Mouse (Mus musculus): Measurements from ENCODE around the gene Uhrf1bp1. TPM values are rescaled to one million over a fixed set of nuclear protein-coding genes. Genes with fewer than 3 reads are reported as not detected.

Gene Uhrf1bp1
- polyA plus RNA-seq, 1 experiment from 2014 or later, result 7.5 TPM

GRCm38 (mm10) chr17:27873583-27873982 is 17.3 kb downstream of the Uhrf1bp1 start:
- Histone ChIP-seq H3K4me3 (ENCODE audit: low read length) (no peak overlapping the region), H3K9me3 (ENCODE audit: low read length) (0 out of 2 replicates have a peak, but pooled peaks cover 2% of the 10 kb centered on the region), H3K36me3 (ENCODE audit: insufficient read depth, low read length) (0 out of 2 replicates have a peak, but pooled peaks cover 3% of the 10 kb centered on the region), H3K4me2 (replicated peaks; ENCODE audit: low read depth, low read length) (no peak overlapping the region), H3K9ac (replicated peaks; ENCODE audit: low read length) (no peak overlapping the region), H3K4me1 (ENCODE audit: insufficient read depth, low read length) (peaks cover 16% of the 10 kb centered on the region; the same call in 1 of the 2 replicates), H3K27me3 (ENCODE audit: insufficient read depth, low read length) (no peaks in the 10 kb centered on the region), H3K27ac (ENCODE audit: low read length) (no peak overlapping the region)
- ATAC-seq (ENCODE audit: low FRiP score, low TSS enrichment), result no peak
- WGBS, result 60% methylated on average over 3 of the region's 3 CpGs

GRCm38 (mm10) chr17:27874510-27874909 is 18.3 kb downstream of the Uhrf1bp1 start:
- Histone ChIP-seq H3K27ac (ENCODE audit: low read length) (no peak overlapping the region), H3K4me3 (ENCODE audit: low read length) (no peak overlapping the region), H3K9ac (replicated peaks; ENCODE audit: low read length) (no peak overlapping the region), H3K9me3 (ENCODE audit: low read length) (no peaks in the 10 kb centered on the region), H3K36me3 (ENCODE audit: insufficient read depth, low read length) (peaks cover 8% of the 10 kb centered on the region; the same call in 1 of the 2 replicates), H3K4me2 (replicated peaks; ENCODE audit: low read depth, low read length) (no peak overlapping the region), H3K4me1 (ENCODE audit: insufficient read depth, low read length) (peaks cover 16% of the 10 kb centered on the region; the same call in 1 of the 2 replicates), H3K27me3 (ENCODE audit: insufficient read depth, low read length) (no peaks in the 10 kb centered on the region)
- WGBS, result 56% methylated on average over 5 of the region's 5 CpGs
- no peak for ATAC-seq (ENCODE audit: low FRiP score, low TSS enrichment)

DNA sequence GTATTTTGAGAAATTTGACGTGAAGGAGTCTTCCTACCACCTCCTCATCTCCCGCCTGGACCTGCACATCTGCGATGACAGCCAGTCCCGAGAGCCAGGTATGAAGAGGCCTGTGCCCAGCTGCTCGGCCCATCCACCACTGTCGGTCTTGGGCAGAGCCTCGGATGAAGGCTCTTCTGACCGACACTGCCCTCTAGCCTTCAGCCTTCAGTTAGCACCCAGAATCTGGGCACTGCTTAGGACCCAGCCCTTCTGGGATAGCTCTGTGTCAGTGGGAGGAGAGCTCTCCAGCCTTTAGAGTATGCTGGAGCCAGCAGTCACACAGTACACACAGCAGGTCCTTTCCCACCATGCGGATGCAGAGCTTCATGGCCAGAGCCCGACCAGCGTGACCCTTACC is 25.3 kb downstream of the Uhrf1bp1 start:
- no peak overlapping the region for H3K4me3 ChIP-seq (ENCODE audit: low read length)
- 0 out of 2 replicates have a peak, but pooled peaks have one; percentile 57 for ATAC-seq (ENCODE audit: low FRiP score, low TSS enrichment)
- no peak overlapping the region for H3K4me2 ChIP-seq (replicated peaks; ENCODE audit: low read depth, low read length)
- peaks cover 48% of the 10 kb centered on the region for H3K36me3 ChIP-seq (ENCODE audit: insufficient read depth, low read length)
- no peak overlapping the region for H3K9ac ChIP-seq (replicated peaks; ENCODE audit: low read length)
- no peaks in the 10 kb centered on the region for H3K27me3 ChIP-seq (ENCODE audit: insufficient read depth, low read length)
- no peaks in the 10 kb centered on the region for H3K4me1 ChIP-seq (ENCODE audit: insufficient read depth, low read length)
- H3K27ac ChIP-seq (ENCODE audit: low read length), result no peak overlapping the region
- WGBS, result 63% methylated on average over 11 of the region's 11 CpGs
- H3K9me3 ChIP-seq (ENCODE audit: low read length), result no peaks in the 10 kb centered on the region

- ATAC-seq (ENCODE audit: low FRiP score, low TSS enrichment), result no peak
- 89% methylated on average over 8 of the region's 8 CpGs for WGBS
- peaks cover 59% of the 10 kb centered on the region for H3K36me3 ChIP-seq (ENCODE audit: insufficient read depth, low read length)
These were observed 26.9 kb downstream of the Uhrf1bp1 start for GRCm38 (mm10) chr17:27883129-27883528.

DNA sequence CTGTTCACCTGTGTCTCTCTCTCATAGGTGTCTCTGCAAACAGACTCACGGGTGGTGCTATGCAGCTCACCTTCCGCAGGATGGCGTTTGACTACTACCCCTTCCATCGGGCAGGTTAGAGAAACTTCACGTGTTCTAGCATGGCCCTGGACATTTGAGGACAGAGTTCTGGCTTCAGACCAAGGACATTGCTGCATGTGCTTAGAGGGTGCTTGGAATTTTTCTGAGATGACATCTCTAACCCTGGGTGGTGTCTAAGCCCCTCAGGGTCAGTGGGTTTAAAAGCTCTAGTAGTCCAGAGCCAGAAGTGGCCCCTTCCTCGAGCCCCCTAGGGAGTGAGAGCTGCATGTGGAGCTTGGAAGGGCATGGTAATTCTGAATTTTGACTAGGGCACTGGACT is 27.8 kb downstream of the Uhrf1bp1 start:
- no peaks in the 10 kb centered on the region for H3K27me3 ChIP-seq (ENCODE audit: insufficient read depth, low read length)
- H3K4me3 ChIP-seq (ENCODE audit: low read length), result no peak overlapping the region
- no peak overlapping the region for H3K4me2 ChIP-seq (replicated peaks; ENCODE audit: low read depth, low read length)
- H3K9me3 ChIP-seq (ENCODE audit: low read length), result no peaks in the 10 kb centered on the region
- WGBS, result 93% methylated on average over 6 of the region's 6 CpGs
- ATAC-seq (ENCODE audit: low FRiP score, low TSS enrichment), result no peak
- no peak overlapping the region for H3K9ac ChIP-seq (replicated peaks; ENCODE audit: low read length)
- H3K4me1 ChIP-seq (ENCODE audit: insufficient read depth, low read length), result no peaks in the 10 kb centered on the region
- peaks cover 59% of the 10 kb centered on the region for H3K36me3 ChIP-seq (ENCODE audit: insufficient read depth, low read length)
- H3K27ac ChIP-seq (ENCODE audit: low read length), result no peak overlapping the region

More at GRCm38 (mm10) chr17:27883129-27883528, 26.9 kb downstream of the Uhrf1bp1 start:
- H3K27ac ChIP-seq (ENCODE audit: low read length), result no peak overlapping the region
- no peak overlapping the region for H3K9ac ChIP-seq (replicated peaks; ENCODE audit: low read length)
- no peaks in the 10 kb centered on the region for H3K9me3 ChIP-seq (ENCODE audit: low read length)
- H3K27me3 ChIP-seq (ENCODE audit: insufficient read depth, low read length), result no peaks in the 10 kb centered on the region
- no peak overlapping the region for H3K4me2 ChIP-seq (replicated peaks; ENCODE audit: low read depth, low read length)
- no peak overlapping the region for H3K4me3 ChIP-seq (ENCODE audit: low read length)
- no peaks in the 10 kb centered on the region for H3K4me1 ChIP-seq (ENCODE audit: insufficient read depth, low read length)

- H3K27ac ChIP-seq (ENCODE audit: low read length), result no peak overlapping the region
- peaks cover 51% of the 10 kb centered on the region for H3K36me3 ChIP-seq (ENCODE audit: insufficient read depth, low read length)
- H3K9me3 ChIP-seq (ENCODE audit: low read length), result no peaks in the 10 kb centered on the region
- no peak overlapping the region for H3K4me3 ChIP-seq (ENCODE audit: low read length)
- no peaks in the 10 kb centered on the region for H3K4me1 ChIP-seq (ENCODE audit: insufficient read depth, low read length)
- H3K9ac ChIP-seq (replicated peaks; ENCODE audit: low read length), result no peak overlapping the region
- WGBS, result 83% methylated on average over 19 of the region's 19 CpGs
- ATAC-seq (ENCODE audit: low FRiP score, low TSS enrichment), result no peak
- no peaks in the 10 kb centered on the region for H3K27me3 ChIP-seq (ENCODE audit: insufficient read depth, low read length)
- no peak overlapping the region for H3K4me2 ChIP-seq (replicated peaks; ENCODE audit: low read depth, low read length)
These were observed 30.4 kb downstream of the Uhrf1bp1 start for GRCm38 (mm10) chr17:27886499-27887210.

DNA sequence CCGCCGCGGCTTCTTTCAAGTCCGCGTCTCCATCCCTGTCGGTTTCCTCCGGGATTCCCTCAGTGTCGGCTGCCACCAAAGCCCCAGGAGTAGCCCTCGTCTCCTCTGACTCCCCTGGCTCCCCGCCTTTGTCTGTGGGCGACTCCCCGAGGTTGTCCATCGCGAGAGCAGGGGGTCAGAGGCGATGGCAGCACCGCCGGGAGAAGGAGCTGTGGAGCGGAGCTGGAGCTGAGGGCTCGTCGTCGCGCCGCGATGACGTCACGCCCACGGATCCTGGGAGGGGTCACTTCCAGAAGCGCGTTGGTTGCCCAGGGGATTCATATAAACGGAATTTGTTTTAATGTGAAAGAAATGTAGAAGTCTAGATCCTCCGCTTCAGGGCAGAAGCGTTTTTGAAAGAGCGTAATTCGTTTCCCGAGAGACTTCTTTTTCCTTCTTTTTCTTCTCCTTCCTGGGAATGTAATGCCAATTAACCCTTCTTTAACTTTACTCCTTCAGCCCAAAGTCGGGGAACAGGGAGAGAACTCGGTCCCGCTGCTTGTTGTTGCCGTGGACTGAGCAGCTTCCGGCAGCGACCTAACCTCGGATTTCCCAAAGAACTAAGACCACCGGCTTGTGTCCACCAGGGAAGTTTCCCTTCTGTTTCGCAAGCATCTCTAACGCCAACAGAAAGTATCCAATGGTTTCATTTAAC is 51.4 kb downstream of the Uhrf1bp1 start:
- Histone ChIP-seq H3K4me1 (ENCODE audit: insufficient read depth, low read length) (peaks cover 26% of the 10 kb centered on the region), H3K36me3 (ENCODE audit: insufficient read depth, low read length) (peaks cover 18% of the 10 kb centered on the region), H3K9ac (replicated peaks; ENCODE audit: low read length) (peak overlapping the region; percentile 86), H3K27me3 (ENCODE audit: insufficient read depth, low read length) (no peaks in the 10 kb centered on the region), H3K4me2 (replicated peaks; ENCODE audit: low read depth, low read length) (peak overlapping the region; percentile 67), H3K9me3 (ENCODE audit: low read length) (no peaks in the 10 kb centered on the region), H3K27ac (ENCODE audit: low read length) (peak overlapping the region; percentile 25; the same call in 1 of the 2 replicates), H3K4me3 (ENCODE audit: low read length) (peak overlapping the region; percentile 84)
- under 1% methylated on average over 45 of the region's 45 CpGs for WGBS
- no peak for ATAC-seq (ENCODE audit: low FRiP score, low TSS enrichment)

GRCm38 (mm10) chr17:27908206-27908887 is 52.1 kb downstream of the Uhrf1bp1 start:
- peaks cover 11% of the 10 kb centered on the region; the same call in 1 of the 2 replicates for H3K36me3 ChIP-seq (ENCODE audit: insufficient read depth, low read length)
- H3K27me3 ChIP-seq (ENCODE audit: insufficient read depth, low read length), result no peaks in the 10 kb centered on the region
- peaks cover 26% of the 10 kb centered on the region for H3K4me1 ChIP-seq (ENCODE audit: insufficient read depth, low read length)
- peak overlapping the region; percentile 84 for H3K4me3 ChIP-seq (ENCODE audit: low read length)
- H3K27ac ChIP-seq (ENCODE audit: low read length), result peak overlapping the region; percentile 81
- H3K4me2 ChIP-seq (replicated peaks; ENCODE audit: low read depth, low read length), result peak overlapping the region; percentile 67
- peak overlapping the region; percentile 86 for H3K9ac ChIP-seq (replicated peaks; ENCODE audit: low read length)
- H3K9me3 ChIP-seq (ENCODE audit: low read length), result no peaks in the 10 kb centered on the region
- ATAC-seq (ENCODE audit: low FRiP score, low TSS enrichment), result no peak; the same call in 1 of the 2 replicates
- under 1% methylated on average over 12 of the region's 12 CpGs for WGBS

DNA sequence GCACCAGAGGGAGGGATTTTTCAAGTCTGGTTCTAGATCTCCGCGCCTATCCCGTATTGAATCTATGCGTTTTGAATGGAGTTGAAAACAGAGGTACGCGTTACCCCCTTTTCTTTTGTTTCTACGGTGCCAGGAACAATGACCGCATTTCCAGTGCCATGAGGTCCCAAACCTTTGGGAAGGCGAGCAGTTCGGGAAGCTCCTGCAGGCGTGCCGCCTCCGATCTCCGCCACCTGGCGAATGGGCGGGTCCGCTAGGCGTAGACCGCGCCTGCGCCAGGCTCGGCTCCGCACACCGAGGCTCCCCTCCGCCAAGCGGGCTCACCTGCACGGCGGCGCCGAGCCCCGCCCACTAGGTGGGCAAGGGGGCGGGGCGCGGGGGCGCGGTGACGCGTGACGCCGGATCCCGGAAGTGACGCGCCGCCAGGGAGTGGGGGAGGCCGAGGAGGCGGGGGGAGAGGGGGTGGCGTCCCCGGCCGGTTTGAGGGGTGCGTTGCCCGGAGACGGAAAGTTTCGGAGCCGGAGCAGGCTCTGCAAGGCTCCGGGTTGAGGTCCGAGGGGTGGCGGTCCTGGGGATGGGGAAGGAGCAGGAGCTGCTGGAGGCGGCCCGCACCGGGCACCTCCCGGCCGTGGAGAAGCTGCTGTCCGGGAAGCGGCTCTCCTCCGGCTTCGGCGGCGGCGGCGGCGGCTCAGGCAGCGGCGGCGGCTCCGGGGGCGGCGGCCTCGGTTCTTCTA is 52.8 kb downstream of the Uhrf1bp1 start, which contains the start of gene Anks1:
TSS of gene Anks1 (plus strand) at position 419 of the 734 bp plus-strand sequence.
- peaks cover 26% of the 10 kb centered on the region for H3K4me1 ChIP-seq (ENCODE audit: insufficient read depth, low read length)
- under 1% methylated on average over 61 of the region's 78 CpGs for WGBS

More for the DNA sequence above, 52.8 kb downstream of the Uhrf1bp1 start, which contains the start of gene Anks1:
- H3K4me2 ChIP-seq (replicated peaks; ENCODE audit: low read depth, low read length), result peak within 1 kb of the TSS; percentile 67
- no peaks in the 10 kb centered on the region for H3K9me3 ChIP-seq (ENCODE audit: low read length)
- 0 out of 2 replicates have a peak, but pooled peaks cover 5% of the 10 kb centered on the region for H3K36me3 ChIP-seq (ENCODE audit: insufficient read depth, low read length)
- H3K27me3 ChIP-seq (ENCODE audit: insufficient read depth, low read length), result no peaks in the 10 kb centered on the region
- peak within 1 kb of the TSS; percentile 81 for H3K27ac ChIP-seq (ENCODE audit: low read length)
- H3K9ac ChIP-seq (replicated peaks; ENCODE audit: low read length), result peak within 1 kb of the TSS; percentile 86
- H3K4me3 ChIP-seq (ENCODE audit: low read length), result peak within 1 kb of the TSS; percentile 84
- ATAC-seq (ENCODE audit: low FRiP score, low TSS enrichment), result peak; percentile 91
